ENCODE assay signal across 30 mouse cellular contexts in the genomic region with DNA sequence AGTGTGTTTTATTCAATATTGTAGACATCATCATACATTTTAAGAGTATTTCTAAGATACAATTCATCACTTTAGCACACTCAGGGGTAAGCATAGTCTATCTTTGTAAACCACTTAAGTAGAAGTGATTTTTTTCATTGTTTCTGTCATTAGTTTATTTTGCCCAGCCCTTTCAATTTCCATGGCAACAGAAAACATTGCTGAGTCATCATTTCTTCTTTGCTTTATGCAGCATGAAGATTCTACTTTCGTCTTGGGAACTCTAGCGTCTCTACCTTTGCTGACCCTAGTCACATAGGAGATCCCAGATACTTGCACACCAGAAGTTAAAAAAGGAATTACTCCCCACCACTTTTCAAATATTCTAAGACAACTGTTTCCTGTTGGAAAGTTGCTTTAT.
"Had no signal": no experiment of that assay in that cellular context is flagged by ENCODE, and none has a peak within 500 bp of the region (broad histone marks: within the 10 kb centered on the region; RNA-seq: fewer than 3 reads in every experiment).

No protein-coding gene starts in this region.

- DNase-seq: left cerebral cortex, postnatal 4 days; liver; liver, embryonic 13.5 days; liver, postnatal 0 days; lung, adult 18-20 months; lung, adult 2 months; lung, embryonic 14.5 days; lung, postnatal 10 days; lung, postnatal 14 days; lung, postnatal 36 days; midbrain, embryonic 14.5 days had no signal

- H3K27ac ChIP-seq: limb, embryonic 10.5 days; limb, embryonic 12.5 days; limb, embryonic 13.5 days; limb, embryonic 15.5 days; liver, embryonic 12.5 days; liver, embryonic 13.5 days; liver, embryonic 14.5 days; liver, embryonic 15.5 days; lung, embryonic 15.5 days; macrophage; midbrain, embryonic 10.5 days; midbrain, embryonic 12.5 days; midbrain, embryonic 13.5 days; midbrain, embryonic 15.5 days had no signal

- H3K27me3 ChIP-seq: limb, embryonic 12.5 days; limb, embryonic 13.5 days; limb, embryonic 15.5 days; liver, embryonic 12.5 days; liver, embryonic 13.5 days; liver, embryonic 15.5 days; lung, embryonic 15.5 days; megakaryocyte, embryonic 14.5 days; midbrain, embryonic 12.5 days; midbrain, embryonic 13.5 days; midbrain, embryonic 15.5 days had no signal

- H3K9ac ChIP-seq: limb, embryonic 12.5 days; limb, embryonic 13.5 days; limb, embryonic 15.5 days; liver, embryonic 12.5 days; liver, embryonic 13.5 days; liver, embryonic 14.5 days; liver, embryonic 15.5 days; liver, postnatal 0 days; lung, embryonic 14.5 days; lung, embryonic 15.5 days; midbrain, embryonic 12.5 days; midbrain, embryonic 13.5 days; midbrain, embryonic 15.5 days had no signal

- H3K9me3 ChIP-seq: limb, embryonic 10.5 days; limb, embryonic 12.5 days; limb, embryonic 13.5 days; limb, embryonic 15.5 days; liver, embryonic 12.5 days; liver, embryonic 13.5 days; liver, embryonic 15.5 days; lung, embryonic 15.5 days; megakaryocyte, embryonic 14.5 days; midbrain, embryonic 10.5 days; midbrain, embryonic 12.5 days; midbrain, embryonic 13.5 days; midbrain, embryonic 15.5 days had no signal

- H3K4me2 ChIP-seq: limb, embryonic 12.5 days; limb, embryonic 13.5 days; limb, embryonic 15.5 days; liver, embryonic 11.5 days; liver, embryonic 12.5 days; liver, embryonic 13.5 days; liver, embryonic 15.5 days; lung, embryonic 14.5 days; lung, embryonic 15.5 days; midbrain, embryonic 11.5 days; midbrain, embryonic 12.5 days; midbrain, embryonic 13.5 days; midbrain, embryonic 15.5 days had no signal

- H3K4me3 ChIP-seq: limb, embryonic 10.5 days; limb, embryonic 12.5 days; limb, embryonic 13.5 days; limb, embryonic 15.5 days; liver, embryonic 12.5 days; liver, embryonic 13.5 days; liver, embryonic 15.5 days; lung, embryonic 15.5 days; megakaryocyte, embryonic 14.5 days; midbrain, embryonic 10.5 days; midbrain, embryonic 12.5 days; midbrain, embryonic 13.5 days; midbrain, embryonic 15.5 days; myocyte had no signal

- H3K4me1 ChIP-seq: limb, embryonic 10.5 days; limb, embryonic 12.5 days; limb, embryonic 13.5 days; limb, embryonic 15.5 days; liver, embryonic 12.5 days; liver, embryonic 13.5 days; liver, embryonic 15.5 days; lung, embryonic 15.5 days; megakaryocyte, embryonic 14.5 days; midbrain, embryonic 10.5 days; midbrain, embryonic 12.5 days; midbrain, embryonic 13.5 days; midbrain, embryonic 15.5 days had no signal

- H3K36me3 ChIP-seq: limb, embryonic 10.5 days; limb, embryonic 12.5 days; limb, embryonic 13.5 days; limb, embryonic 15.5 days; liver, embryonic 12.5 days; liver, embryonic 13.5 days; liver, embryonic 15.5 days; lung, embryonic 15.5 days; midbrain, embryonic 10.5 days; midbrain, embryonic 12.5 days; midbrain, embryonic 13.5 days; midbrain, embryonic 15.5 days had no signal

- ATAC-seq: liver, embryonic 12.5 days; liver, postnatal 0 days; lung, postnatal 0 days; midbrain, embryonic 13.5 days; midbrain, embryonic 15.5 days; midbrain, embryonic 16.5 days had no signal
